Mouse (Mus musculus): ENCODE measurements around the gene Nr1h5. TPM values are rescaled to one million over a fixed set of nuclear protein-coding genes. Genes with fewer than 3 reads are reported as not detected.

The Nr1h5 gene
- not detected for total RNA-seq (2023)

GRCm38 (mm10) chr3:102964033-102964432 lies at the start of gene Nr1h5:
TSS of gene Nr1h5 (minus strand) at chr3:102964133.

DNA sequence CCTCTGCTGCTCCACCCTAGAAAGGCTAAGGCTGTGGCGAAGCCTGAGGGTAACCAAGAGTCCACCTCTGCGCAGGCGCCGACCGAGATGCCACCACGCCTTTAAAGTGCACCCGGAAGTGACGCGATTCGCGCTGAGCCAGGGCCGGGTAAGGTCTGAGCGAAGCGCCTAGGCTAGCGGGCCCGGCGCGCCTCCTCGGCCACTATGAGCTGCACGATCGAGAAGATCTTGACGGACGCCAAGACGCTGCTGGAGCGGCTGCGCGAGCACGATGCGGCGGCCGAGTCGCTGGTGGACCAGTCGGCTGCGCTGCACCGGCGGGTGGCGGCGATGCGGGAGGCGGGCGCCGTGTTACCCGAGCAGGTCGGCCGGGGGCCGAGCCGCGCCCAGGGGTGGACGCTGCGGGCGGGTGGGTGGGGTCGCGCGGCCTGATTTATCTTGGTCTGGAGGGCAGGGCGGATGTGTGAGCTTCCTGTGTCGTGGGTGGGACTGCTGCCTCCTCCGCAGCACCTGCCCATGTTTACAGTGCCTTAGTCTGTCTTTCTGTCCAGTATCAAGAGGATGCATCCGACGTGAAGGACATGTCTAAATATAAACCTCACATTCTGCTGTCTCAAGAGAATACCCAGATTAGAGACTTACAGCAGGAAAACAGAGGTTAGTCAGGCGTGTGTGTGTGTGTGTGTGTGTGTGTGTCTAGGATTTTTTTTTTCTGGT lies 31.8 kb upstream of the Nr1h5 start, which contains the start of gene Sike1:
Gene Sike1, plus strand, starts transcription at position 104 of the 717 bp plus-strand sequence.

DNA sequence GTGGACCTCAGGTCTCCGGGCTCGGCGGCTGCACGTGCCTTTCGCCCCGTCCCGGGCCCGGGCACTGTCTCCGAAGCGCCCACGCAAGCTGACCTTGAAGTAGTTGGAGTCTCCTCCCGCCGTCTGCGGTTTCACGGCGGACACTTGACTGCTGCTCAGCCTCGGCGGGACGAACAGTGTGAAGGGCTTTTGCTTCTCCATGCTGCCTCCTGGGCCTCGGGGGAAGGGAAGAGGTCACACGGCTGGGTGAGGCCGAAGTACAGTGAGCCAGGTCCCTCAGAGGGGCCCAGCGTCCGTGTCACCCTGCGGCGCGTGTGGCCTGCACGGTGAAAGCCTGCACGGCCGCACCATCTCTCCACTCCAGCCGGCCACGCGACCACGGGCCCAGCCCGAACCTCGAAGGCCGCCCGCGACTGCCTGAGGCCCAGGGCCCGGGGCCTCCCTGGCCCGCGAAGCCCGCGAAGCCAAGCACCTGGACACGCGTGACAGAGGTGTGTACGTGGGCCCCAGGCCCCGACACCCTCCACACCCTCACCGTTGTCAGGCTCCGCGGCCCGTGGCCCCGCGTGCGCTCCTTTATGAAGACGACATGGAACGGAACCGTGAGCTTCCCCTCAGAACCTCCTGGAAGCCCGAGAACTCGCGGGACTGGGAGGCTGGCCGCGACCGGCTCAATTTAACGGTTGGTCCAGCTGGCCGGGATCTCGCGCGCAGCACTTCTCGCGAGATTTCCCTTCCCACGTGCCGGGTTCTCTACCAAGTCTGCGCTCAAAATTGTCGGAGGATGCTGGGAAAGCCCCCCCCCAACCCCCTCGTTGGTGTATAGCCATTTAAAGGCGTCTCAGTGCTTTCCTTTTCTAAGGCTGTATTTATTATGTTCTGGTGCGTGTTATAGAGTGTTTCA lies 28.2 kb downstream of the Nr1h5 start, which contains the start of gene Sycp1:
Gene Sycp1, minus strand, starts transcription at position 650 of the 904 bp plus-strand sequence.

Other genes with a start within 250 kb of the Nr1h5 start
- gene Tspan2, start 229.6 kb downstream of the Nr1h5 start, total RNA-seq (2023), result 1 to 10 TPM; 7.4 to 8.2 TPM
- not detected for gene Tshb, start 181.4 kb downstream of the Nr1h5 start, total RNA-seq (2023)
- gene Sycp1, start 28.0 kb downstream of the Nr1h5 start, total RNA-seq (2023), result not detected
- 100 to 1,000 TPM; 141 to 146 TPM for gene Sike1, start 31.6 kb upstream of the Nr1h5 start, total RNA-seq (2023)
- 100 to 1,000 TPM; 452 to 486 TPM for gene Csde1, start 56.3 kb upstream of the Nr1h5 start, total RNA-seq (2023)
- gene Nras, start 94.2 kb upstream of the Nr1h5 start, total RNA-seq (2023), result 10 to 100 TPM; 89.1 to 97.4 TPM
- gene Ampd1, start 109.9 kb upstream of the Nr1h5 start, total RNA-seq (2023), result under 1 TPM in 1 of 2 experiments, not detected in 1; 0.55 TPM
- gene Dennd2c, start 138.5 kb upstream of the Nr1h5 start, total RNA-seq (2023), result under 1 TPM in 1 of 2 experiments, not detected in 1; 0.17 TPM
- 100 to 1,000 TPM; 102 TPM for gene Bcas2, start 207.5 kb upstream of the Nr1h5 start, total RNA-seq (2023)

Data from B cell, adult 67 days (primary cell).